In genomic region chr10:14024971-14025370, GRCm38 (mm10) we compare ENCODE assay signal across 13 mouse cellular contexts.
"Had no signal": no experiment of that assay in that cellular context is flagged by ENCODE, and none has a peak within 500 bp of the region (broad histone marks: within the 10 kb centered on the region; RNA-seq: fewer than 3 reads in every experiment).

No protein-coding gene starts in this region.

- H3K9ac ChIP-seq: liver, embryonic 13.5 days had no signal

- H3K27ac ChIP-seq: left cerebral cortex, adult 2 months; liver, embryonic 13.5 days; stomach, postnatal 0 days had no signal

- H3K4me1 ChIP-seq: liver, embryonic 13.5 days had no signal

- H3K4me3 ChIP-seq: left cerebral cortex, adult 2 months; liver, embryonic 13.5 days had no signal

- H3K27me3 ChIP-seq: liver, embryonic 13.5 days had no signal

- H3K36me3 ChIP-seq: liver, embryonic 13.5 days had no signal

- DNase-seq: kidney, postnatal 14 days; kidney, postnatal 4 days; layer of hippocampus, postnatal 36 days; liver, embryonic 13.5 days; lung, adult 2 months; lung, postnatal 14 days; lung, postnatal 4 days; midbrain, embryonic 14.5 days; thymus, adult 2 months; thymus, postnatal 14 days; thymus, postnatal 4 days had no signal
